Mouse (Mus musculus) hindbrain, embryonic 15.5 days (tissue): Measurements from ENCODE around the gene Prdx1. TPM values are rescaled to one million over a fixed set of nuclear protein-coding genes. Genes with fewer than 3 reads are reported as not detected.

Source experiments
- ATAC-seq: fragments of 200-750 bp; cut with Nextera tagmentation; 2 replicates; pipeline ENCODE4 v1.8.0; 2017; ENCODE audit warnings: low read depth, moderate number of reproducible peaks, moderate TSS enrichment; ENCODE audit not compliant: low FRiP score
- H3K27ac ChIP-seq: fragments of 300-500 bp; sonication (generic); replicated peaks from 2 replicates; pipeline ENCODE4 v1.5.1; 2015; ENCODE audit warnings: mild to moderate bottlenecking, inconsistent platforms
- H3K27me3 ChIP-seq: fragments of 300-500 bp; sonication (generic); 2 replicates; pipeline ENCODE4 v1.6.1; 2015; ENCODE audit warnings: control low read depth, inconsistent platforms
- H3K36me3 ChIP-seq: fragments of 300-500 bp; sonication (generic); 2 replicates; pipeline ENCODE4 v1.6.1; 2015; ENCODE audit warnings: control low read depth, inconsistent platforms
- H3K4me1 ChIP-seq: fragments of 300-500 bp; sonication (generic); replicated peaks from 2 replicates; pipeline ENCODE4 v1.6.1; 2015; ENCODE audit warnings: control low read depth, inconsistent platforms
- H3K4me2 ChIP-seq: fragments of 300-500 bp; sonication (generic); 2 replicates; pipeline ENCODE4 v1.6.1; 2015; ENCODE audit warnings: moderate library complexity, mild to moderate bottlenecking, inconsistent platforms
- H3K4me3 ChIP-seq: fragments of 300-500 bp; sonication (generic); 2 replicates; pipeline ENCODE4 v1.5.1; 2015; ENCODE audit warnings: mild to moderate bottlenecking, inconsistent platforms
- H3K9ac ChIP-seq: fragments of 300-500 bp; sonication (generic); 2 replicates; pipeline ENCODE4 v1.6.1; 2015; ENCODE audit warnings: inconsistent platforms
- H3K9me3 ChIP-seq: fragments of 300-500 bp; sonication (generic); 2 replicates; pipeline ENCODE4 v1.6.1; 2016; ENCODE audit warnings: control low read depth, inconsistent platforms
- WGBS: fragments of 180-500 bp; shearing (Covaris S2); methylation state at CpG from one replicate; pipeline ENCODE4 v1.1.7; 2015; 5-methylcytosine and 5-hydroxymethylcytosine counted together
- polyA plus RNA-seq: library from polyadenylated mRNA; unstranded; fragments of >200 nt; fragmentation: Nextera tagmentation; extraction: Ambion mirVana; gene quantifications from 2 replicates; pipeline ENCODE4 v1.2.1, GENCODE M21; 2015

Gene Prdx1
- polyA plus RNA-seq, result 446 and 514 TPM in 2 replicates

GRCm38 (mm10) chr4:116685402-116686061, at the start of gene Prdx1:
Gene Prdx1 (plus strand): TSS chr4:116685544.
- peak within 1 kb of the TSS; percentile 79 for H3K27ac ChIP-seq
- under 1% methylated on average over 56 of the region's 56 CpGs for WGBS
- H3K36me3 ChIP-seq, result 0 out of 2 replicates have a peak, but pooled peaks cover 8% of the 10 kb centered on the region
- H3K4me3 ChIP-seq, result peak within 1 kb of the TSS; percentile 62
- H3K4me1 ChIP-seq, result peaks cover 21% of the 10 kb centered on the region
- H3K9me3 ChIP-seq, result no peaks in the 10 kb centered on the region
- peak within 1 kb of the TSS; percentile 80 for H3K4me2 ChIP-seq
- peak within 1 kb of the TSS; percentile 51 for H3K9ac ChIP-seq
- ATAC-seq, result peak; percentile 95
- no peaks in the 10 kb centered on the region for H3K27me3 ChIP-seq

DNA sequence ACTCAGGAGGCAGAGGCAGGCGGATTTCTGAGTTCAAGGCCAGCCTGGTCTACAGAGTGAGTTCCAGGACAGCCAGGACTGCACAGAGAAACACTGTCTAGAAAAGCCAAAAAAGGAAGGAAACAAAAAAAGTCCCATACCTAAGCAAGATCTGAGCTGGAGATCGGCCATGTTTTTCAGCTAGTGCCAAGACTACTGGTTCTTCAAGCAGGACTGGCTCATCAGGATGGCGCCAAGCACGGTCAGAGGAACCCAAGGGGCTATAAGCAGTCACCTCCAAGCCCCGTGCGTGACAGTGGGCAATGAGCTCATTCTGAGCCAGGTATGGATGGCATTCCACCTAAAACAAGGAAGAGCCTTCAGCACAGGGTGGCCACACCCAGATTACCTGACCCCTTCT, 46.5 kb upstream of the Prdx1 start:
- Histone ChIP-seq H3K4me1 (no peaks in the 10 kb centered on the region), H3K9ac (no peak overlapping the region), H3K4me3 (no peak overlapping the region), H3K27me3 (no peaks in the 10 kb centered on the region), H3K27ac (no peak overlapping the region), H3K9me3 (no peaks in the 10 kb centered on the region), H3K36me3 (peaks cover 84% of the 10 kb centered on the region), H3K4me2 (no peak overlapping the region)
- 96% methylated on average over 6 of the region's 6 CpGs for WGBS
- no peak for ATAC-seq

GRCm38 (mm10) chr4:116642071-116642470, 43.3 kb upstream of the Prdx1 start:
- Histone ChIP-seq H3K27ac (no peak overlapping the region), H3K27me3 (no peaks in the 10 kb centered on the region), H3K4me1 (peaks cover 5% of the 10 kb centered on the region), H3K36me3 (peaks cover 56% of the 10 kb centered on the region), H3K9me3 (no peaks in the 10 kb centered on the region), H3K4me3 (no peak overlapping the region), H3K9ac (no peak overlapping the region), H3K4me2 (no peak overlapping the region)
- WGBS, result 97% methylated on average over 1 of the region's 1 CpGs
- no peak for ATAC-seq

DNA sequence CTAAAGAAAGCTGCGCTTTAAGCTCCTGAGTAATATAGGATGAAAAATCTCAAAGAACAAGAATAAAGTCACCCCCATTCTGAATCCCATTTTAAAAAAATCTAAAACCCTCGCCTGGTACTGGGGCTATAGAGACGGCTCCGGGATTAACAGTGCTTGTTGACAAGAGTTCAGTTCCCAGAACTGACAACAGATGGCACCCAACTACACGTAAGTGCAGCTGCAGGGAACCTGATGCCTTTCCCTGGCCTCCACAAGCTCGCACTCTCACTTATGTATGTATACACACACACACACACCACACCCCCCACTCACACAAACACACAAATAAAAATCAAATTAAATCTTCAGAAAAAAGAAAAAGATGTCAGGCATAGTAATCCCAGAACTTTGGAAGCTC, 41.0 kb upstream of the Prdx1 start:
- H3K9ac ChIP-seq, result no peak overlapping the region
- 60% methylated on average over 6 of the region's 6 CpGs for WGBS
- no peak overlapping the region for H3K4me2 ChIP-seq
- H3K36me3 ChIP-seq, result peaks cover 39% of the 10 kb centered on the region
- no peak overlapping the region for H3K27ac ChIP-seq
- H3K27me3 ChIP-seq, result no peaks in the 10 kb centered on the region
- peaks cover 28% of the 10 kb centered on the region for H3K4me1 ChIP-seq
- no peaks in the 10 kb centered on the region for H3K9me3 ChIP-seq
- no peak overlapping the region for H3K4me3 ChIP-seq
- ATAC-seq, result peak; percentile 34; the same call in 1 of the 2 replicates

DNA sequence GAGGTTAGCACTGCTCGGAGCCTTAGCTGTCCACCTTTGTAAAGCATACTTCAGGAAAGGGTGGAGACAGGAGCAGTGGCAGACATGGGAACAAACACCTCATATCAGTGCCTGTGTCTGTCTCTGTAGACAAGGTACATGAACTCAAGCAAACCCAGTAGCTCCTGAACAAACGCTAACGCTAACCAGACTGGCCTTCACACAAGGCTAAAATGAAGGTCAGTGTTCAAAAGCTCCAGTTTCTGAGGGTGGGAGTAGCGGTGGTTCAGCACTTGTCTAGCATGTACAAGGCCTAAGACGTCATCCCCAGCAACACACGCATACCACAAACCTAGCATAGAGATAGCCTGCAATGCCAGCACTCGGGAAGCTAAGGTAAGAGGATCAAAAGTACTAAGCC, 39.7 kb upstream of the Prdx1 start:
- H3K4me1 ChIP-seq, result peaks cover 41% of the 10 kb centered on the region
- no peak for ATAC-seq
- 88% methylated on average over 7 of the region's 7 CpGs for WGBS

GRCm38 (mm10) chr4:116649411-116649810, 35.9 kb upstream of the Prdx1 start:
- WGBS, result 96% methylated on average over 2 of the region's 2 CpGs
- Histone ChIP-seq H3K9ac (no peak overlapping the region), H3K4me1 (peaks cover 47% of the 10 kb centered on the region), H3K27ac (no peak overlapping the region), H3K9me3 (no peaks in the 10 kb centered on the region), H3K4me2 (peak overlapping the region; percentile 88), H3K36me3 (0 out of 2 replicates have a peak, but pooled peaks cover 6% of the 10 kb centered on the region), H3K4me3 (no peak overlapping the region; the same call in 1 of the 2 replicates), H3K27me3 (no peaks in the 10 kb centered on the region)
- ATAC-seq, result no peak

More for the DNA sequence above, 39.7 kb upstream of the Prdx1 start:
- Histone ChIP-seq H3K36me3 (peaks cover 29% of the 10 kb centered on the region), H3K27ac (no peak overlapping the region), H3K9me3 (no peaks in the 10 kb centered on the region), H3K9ac (no peak overlapping the region), H3K4me3 (no peak overlapping the region), H3K27me3 (no peaks in the 10 kb centered on the region), H3K4me2 (no peak overlapping the region)

GRCm38 (mm10) chr4:116650365-116650764, 35.0 kb upstream of the Prdx1 start:
- peak overlapping the region; percentile 87 for H3K9ac ChIP-seq
- peak overlapping the region; percentile 88 for H3K4me2 ChIP-seq
- H3K9me3 ChIP-seq, result no peaks in the 10 kb centered on the region
- no peak for ATAC-seq
- WGBS, result 51% methylated on average over 5 of the region's 5 CpGs
- peak overlapping the region; percentile 88 for H3K27ac ChIP-seq
- peaks cover 47% of the 10 kb centered on the region for H3K4me1 ChIP-seq
- 0 out of 2 replicates have a peak, but pooled peaks cover 6% of the 10 kb centered on the region for H3K36me3 ChIP-seq
- H3K27me3 ChIP-seq, result no peaks in the 10 kb centered on the region
- peak overlapping the region; percentile 85 for H3K4me3 ChIP-seq

GRCm38 (mm10) chr4:116650924-116651796, 34.2 kb upstream of the Prdx1 start, which contains the start of gene Akr1a1:
Gene Akr1a1 (minus strand): TSS chr4:116651680.
- Histone ChIP-seq H3K27me3 (no peaks in the 10 kb centered on the region), H3K36me3 (0 out of 2 replicates have a peak, but pooled peaks cover 4% of the 10 kb centered on the region), H3K9ac (peak within 1 kb of the TSS; percentile 87), H3K27ac (peak within 1 kb of the TSS; percentile 88), H3K9me3 (no peaks in the 10 kb centered on the region), H3K4me3 (peak within 1 kb of the TSS; percentile 85), H3K4me2 (peak within 1 kb of the TSS; percentile 88), H3K4me1 (peaks cover 47% of the 10 kb centered on the region)
- peak; percentile 99 for ATAC-seq
- under 1% methylated on average over 39 of the region's 39 CpGs for WGBS

- 0 out of 2 replicates have a peak, but pooled peaks cover 4% of the 10 kb centered on the region for H3K36me3 ChIP-seq
- H3K4me2 ChIP-seq, result peak overlapping the region; percentile 88
- 9% methylated on average over 6 of the region's 6 CpGs for WGBS
- H3K27me3 ChIP-seq, result no peaks in the 10 kb centered on the region
- H3K9ac ChIP-seq, result peak overlapping the region; percentile 87
- peaks cover 43% of the 10 kb centered on the region for H3K4me1 ChIP-seq
- peak overlapping the region; percentile 69 for H3K27ac ChIP-seq
- peak; percentile 39; the same call in 1 of the 2 replicates for ATAC-seq
- no peaks in the 10 kb centered on the region for H3K9me3 ChIP-seq
- peak overlapping the region; percentile 85 for H3K4me3 ChIP-seq
Observed at GRCm38 (mm10) chr4:116651797-116652135, 33.6 kb upstream of the Prdx1 start.

DNA sequence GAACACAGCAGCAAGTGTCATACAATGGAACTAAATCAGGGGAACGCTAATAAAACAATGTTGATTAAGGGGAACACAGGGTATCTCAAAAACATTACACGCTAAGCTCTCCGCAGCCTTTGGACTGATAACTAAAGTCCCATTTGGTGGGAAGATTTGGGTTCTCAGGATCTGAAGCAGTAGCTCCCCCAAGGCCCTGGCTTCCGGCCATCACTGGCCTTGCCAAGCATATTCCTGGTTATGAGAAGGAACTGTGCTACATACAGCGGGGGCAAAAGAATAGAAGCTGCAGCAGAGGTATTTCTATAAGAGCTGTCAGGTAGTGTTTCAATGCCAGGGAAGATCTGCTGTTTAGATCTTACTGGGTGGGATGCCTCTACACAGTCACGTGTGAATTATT, 32.1 kb upstream of the Prdx1 start:
- Histone ChIP-seq H3K4me1 (peaks cover 30% of the 10 kb centered on the region), H3K9me3 (no peaks in the 10 kb centered on the region), H3K27me3 (no peaks in the 10 kb centered on the region), H3K4me3 (no peak overlapping the region), H3K4me2 (no peak overlapping the region), H3K27ac (no peak overlapping the region), H3K9ac (no peak overlapping the region), H3K36me3 (no peaks in the 10 kb centered on the region)
- ATAC-seq, result no peak
- WGBS, result 89% methylated on average over 6 of the region's 6 CpGs

- no peak overlapping the region for H3K4me3 ChIP-seq
- H3K36me3 ChIP-seq, result no peaks in the 10 kb centered on the region
- no peaks in the 10 kb centered on the region for H3K27me3 ChIP-seq
- no peak for ATAC-seq
- no peak overlapping the region for H3K9ac ChIP-seq
- no peak overlapping the region for H3K27ac ChIP-seq
- no peak overlapping the region for H3K4me2 ChIP-seq
- H3K9me3 ChIP-seq, result no peaks in the 10 kb centered on the region
- 71% methylated on average over 2 of the region's 2 CpGs for WGBS
- H3K4me1 ChIP-seq, result peaks cover 12% of the 10 kb centered on the region
Observed at GRCm38 (mm10) chr4:116655100-116655499, 30.2 kb upstream of the Prdx1 start.

DNA sequence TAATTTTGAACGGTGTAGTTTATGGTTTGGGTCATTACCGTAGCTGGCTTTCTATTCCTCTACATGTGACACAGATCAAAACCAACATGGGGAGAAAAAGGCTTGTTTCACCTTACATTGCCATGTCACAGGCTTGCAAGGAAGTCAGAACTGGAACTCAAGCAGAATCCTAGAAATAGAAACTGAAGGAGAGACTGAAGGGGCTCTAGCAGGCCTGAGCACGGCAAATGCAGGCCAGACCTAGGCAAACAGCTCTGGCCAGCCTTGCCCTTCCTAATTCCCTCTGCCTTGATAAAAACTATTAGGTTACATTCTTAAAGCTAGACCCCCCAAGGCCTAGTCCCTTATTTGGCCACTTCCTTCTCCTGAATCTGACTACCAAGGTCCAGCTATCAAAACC, 29.7 kb upstream of the Prdx1 start:
- H3K4me2 ChIP-seq, result no peak overlapping the region
- H3K9me3 ChIP-seq, result no peaks in the 10 kb centered on the region
- ATAC-seq, result no peak
- no peak overlapping the region for H3K9ac ChIP-seq
- no peaks in the 10 kb centered on the region for H3K36me3 ChIP-seq
- H3K4me1 ChIP-seq, result peaks cover 6% of the 10 kb centered on the region
- no peaks in the 10 kb centered on the region for H3K27me3 ChIP-seq
- H3K4me3 ChIP-seq, result no peak overlapping the region
- 73% methylated on average over 3 of the region's 3 CpGs for WGBS
- H3K27ac ChIP-seq, result no peak overlapping the region
